Mouse (Mus musculus): ENCODE results near the gene Pcgf6.
A peak's percentile ranks its signal among the peaks of the same experiment; 100 is the strongest.
"Not testable (repeated sequence)": the region's sequence is repeated elsewhere in the genome, so short reads cannot be mapped to it uniquely, and the experiment has no call there.

Gene Pcgf6

GRCm38 (mm10) chr19:46996095-46996494 is 54.6 kb downstream of the Pcgf6 start:
- no peak for DNase-seq

GRCm38 (mm10) chr19:46992329-46992728 is 58.4 kb downstream of the Pcgf6 start:
- not testable (repeated sequence) for DNase-seq

GRCm38 (mm10) chr19:46991145-46991544 is 59.6 kb downstream of the Pcgf6 start:
- peak; percentile 91 for DNase-seq

DNA sequence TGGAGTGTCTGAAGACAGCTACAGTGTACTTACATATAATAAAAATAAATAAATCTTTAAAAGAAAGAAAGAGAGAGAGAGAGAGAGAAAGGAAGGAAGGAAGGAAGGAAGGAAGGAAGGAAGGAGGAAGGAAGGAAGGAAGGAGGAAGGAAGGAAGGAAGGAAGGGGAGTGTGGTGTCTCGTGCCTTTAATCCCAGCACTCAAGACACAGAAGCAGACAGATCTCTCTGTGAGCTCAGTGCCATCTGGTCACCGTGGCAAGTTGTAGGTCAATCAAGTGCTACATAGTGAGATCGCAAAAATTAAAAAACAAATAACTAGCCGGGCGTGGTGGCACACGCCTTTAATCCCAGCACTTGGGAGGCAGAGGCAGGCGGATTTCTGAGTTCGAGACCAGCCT is 60.1 kb downstream of the Pcgf6 start:
- DNase-seq, result not testable (repeated sequence)

DNA sequence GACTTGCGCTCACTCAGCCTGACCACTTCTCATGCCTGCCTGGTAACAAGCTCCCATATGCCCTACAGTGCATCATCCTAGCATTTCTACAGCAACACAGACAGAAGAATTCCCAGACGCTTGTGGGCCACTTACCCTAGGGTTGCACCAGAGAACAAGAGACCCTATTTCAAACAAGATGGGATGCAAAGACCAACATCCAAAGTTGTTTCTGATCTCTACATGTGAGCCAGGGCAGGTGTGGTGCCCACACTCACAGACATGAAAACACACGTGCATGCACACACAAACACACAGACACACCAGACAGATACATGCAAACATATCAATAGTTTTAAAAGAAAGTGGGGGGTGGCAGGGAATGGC is 60.6 kb downstream of the Pcgf6 start:
- no peak for DNase-seq

GRCm38 (mm10) chr19:46989479-46990152 is 61.1 kb downstream of the Pcgf6 start:
- peak; percentile 29 for DNase-seq

DNA sequence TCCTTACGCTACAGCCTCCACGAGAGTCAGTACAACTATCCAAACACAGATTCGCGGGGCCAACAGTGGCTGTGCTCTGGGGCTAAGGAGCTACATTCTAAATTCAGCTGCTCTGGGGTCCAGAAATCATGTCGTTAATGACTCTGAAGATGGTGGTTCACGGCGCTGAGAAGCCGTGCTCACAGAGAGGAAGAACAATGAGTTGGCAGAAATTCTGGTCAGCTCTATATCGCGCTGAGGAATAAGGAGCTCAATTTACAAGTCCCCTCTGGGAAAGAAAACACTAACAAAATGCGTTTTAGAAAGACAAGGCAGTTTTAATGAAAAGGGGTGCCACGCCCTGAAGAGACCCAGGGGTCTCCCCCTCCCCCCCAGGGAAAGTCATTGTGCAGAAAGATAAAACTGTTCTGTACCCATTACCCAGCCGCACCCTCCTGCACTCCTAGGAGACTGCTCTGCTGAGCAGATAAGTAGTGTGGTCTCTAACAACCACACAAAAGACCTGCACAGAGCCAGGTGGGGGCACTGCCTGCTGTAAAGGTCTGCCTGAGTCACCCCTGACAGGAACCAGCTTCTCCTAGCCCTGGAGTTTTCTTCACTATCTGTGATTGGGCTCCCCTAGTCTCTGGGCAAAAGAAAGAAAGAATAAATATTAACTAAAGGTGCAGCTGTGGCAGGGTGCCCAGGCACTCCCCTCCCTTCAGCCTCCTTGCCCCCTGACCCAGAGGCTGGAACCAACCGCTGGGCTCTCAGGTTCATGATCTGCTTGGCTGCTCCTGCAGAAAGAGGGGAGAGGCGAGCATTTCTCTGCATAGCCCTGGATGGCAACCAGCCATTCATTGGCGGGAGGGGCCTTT is 62.2 kb downstream of the Pcgf6 start:
- DNase-seq, result peak; percentile 72

DNA sequence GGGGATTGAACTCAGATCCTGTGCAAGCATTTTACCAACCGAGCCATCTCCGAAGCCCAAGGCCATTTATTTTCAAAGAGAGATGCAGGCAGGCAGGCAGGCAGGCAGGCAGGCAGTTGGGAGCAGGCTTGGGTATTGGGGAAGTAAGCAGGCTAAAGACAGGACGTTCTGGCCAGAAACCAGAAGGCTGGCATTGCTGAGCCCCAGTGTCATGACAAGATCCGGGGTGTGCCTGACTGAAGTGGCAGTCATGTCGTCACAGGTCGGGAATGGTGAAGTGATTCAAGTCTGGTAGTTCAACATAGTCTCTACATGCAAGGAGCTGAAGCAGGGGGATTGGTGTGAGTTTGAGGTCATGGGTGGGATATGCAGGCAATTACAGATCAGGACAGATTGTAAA is 63.1 kb downstream of the Pcgf6 start:
- DNase-seq, result peak; percentile 77

DNA sequence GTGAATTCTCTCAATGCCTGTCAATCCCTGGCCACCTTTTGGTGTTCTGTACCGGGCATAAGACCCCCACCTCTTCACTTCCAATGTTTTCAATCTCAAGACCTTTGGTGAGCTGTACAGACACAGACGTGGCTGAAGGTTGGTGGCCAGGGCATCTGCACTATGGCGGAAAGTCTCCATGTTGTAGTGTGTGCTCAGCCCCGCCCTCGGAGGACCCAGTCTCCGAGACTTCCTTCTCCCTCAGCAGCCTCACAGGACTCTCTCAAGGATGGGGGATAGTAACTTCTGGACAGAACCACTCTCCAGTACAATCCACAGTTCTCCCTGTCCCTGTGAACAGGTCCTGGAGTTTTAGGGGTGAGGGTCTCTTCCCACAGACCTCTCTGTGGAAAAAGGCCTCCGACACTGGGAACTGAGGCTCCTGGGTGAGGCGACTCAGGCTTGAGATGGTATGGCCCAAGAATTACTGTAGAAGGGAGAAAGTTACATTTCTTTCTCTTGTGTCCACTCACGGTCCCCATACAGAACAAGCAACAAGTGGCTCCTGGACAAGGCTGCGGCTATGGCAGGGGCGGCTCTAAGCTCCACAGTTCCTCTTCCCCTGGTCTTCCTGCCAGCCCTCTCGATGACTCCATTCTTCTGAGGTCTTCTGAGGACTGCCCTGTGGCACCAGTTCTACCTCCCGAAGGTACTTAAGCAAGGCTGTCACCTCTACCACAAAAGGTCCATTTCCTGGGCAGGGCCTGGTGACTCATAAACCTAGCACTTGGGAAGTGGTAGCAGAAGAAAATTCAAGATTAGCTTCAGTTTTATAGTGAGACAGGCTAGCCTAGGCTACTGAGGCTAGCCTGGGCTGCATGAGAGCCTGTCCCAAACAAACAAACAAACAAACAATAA is 65.7 kb downstream of the Pcgf6 start:
- peak; percentile 70 for DNase-seq

- DNase-seq, result no peak
Measured at GRCm38 (mm10) chr19:46983966-46984380, 66.7 kb downstream of the Pcgf6 start.
